Mouse (Mus musculus) adrenal gland, postnatal 14 days (tissue): ENCODE results near the gene Galt. TPM values are rescaled to one million over a fixed set of nuclear protein-coding genes. Genes with fewer than 3 reads are reported as not detected.
"Not testable (repeated sequence)": the region's sequence is repeated elsewhere in the genome, so short reads cannot be mapped to it uniquely, and the experiment has no call there.

ENCODE experiments used
- DNase-seq: peaks from one replicate; pipeline ENCODE4 v3.0.0; 2021; ENCODE audit warnings: mixed read lengths
- total RNA-seq: library from RNA; stranded (reverse); gene quantifications from 2 replicates; pipeline ENCODE4 v1.2.3, GENCODE M21; 2021

Gene Galt
- total RNA-seq, 1 experiment from 2014 or later, result 42.3 TPM

- not testable (repeated sequence) for DNase-seq
Measured at GRCm38 (mm10) chr4:41775840-41776239, 20.8 kb downstream of the Galt start.

GRCm38 (mm10) chr4:41781271-41781670 is 26.2 kb downstream of the Galt start:
- DNase-seq, result not testable (repeated sequence)

GRCm38 (mm10) chr4:41781748-41782485 is 26.9 kb downstream of the Galt start:
- not testable (repeated sequence) for DNase-seq

GRCm38 (mm10) chr4:41782711-41783110 is 27.7 kb downstream of the Galt start:
- DNase-seq, result not testable (repeated sequence)

- DNase-seq, result not testable (repeated sequence)
Measured at GRCm38 (mm10) chr4:41783197-41783596, 28.2 kb downstream of the Galt start.

Other genes starting within 250 kb of the Galt start
- 0.41 and 0.94 TPM in 2 replicates for gene 1110017D15Rik, start 237.9 kb upstream of the Galt start, total RNA-seq
- gene Fam219a, start 185.7 kb upstream of the Galt start, total RNA-seq, result 18.1 and 18.2 TPM in 2 replicates
- 0.34 and 2.2 TPM in 2 replicates for gene Dnaic1, start 185.5 kb upstream of the Galt start, total RNA-seq
- 3.5 and 6.9 TPM in 2 replicates for gene Enho, start 114.9 kb upstream of the Galt start, total RNA-seq
- gene Cntfr, start 58.1 kb upstream of the Galt start, total RNA-seq, result 61.2 and 63.2 TPM in 2 replicates
- 56.9 and 60.2 TPM in 2 replicates for gene Il11ra1, start 55.2 kb upstream of the Galt start, total RNA-seq
- gene Rpp25l, start 41.7 kb upstream of the Galt start, total RNA-seq, result 30.1 and 34.1 TPM in 2 replicates
- 106 and 110 TPM in 2 replicates for gene Dctn3, start 32.1 kb upstream of the Galt start, total RNA-seq
- not detected in 2 replicates for gene Arid3c, start 24.1 kb upstream of the Galt start, total RNA-seq
- 67.1 and 76.7 TPM in 2 replicates for gene Sigmar1, start 929 bp downstream of the Galt start, total RNA-seq
- 29.7 and 34.9 TPM in 2 replicates for gene Ccl27a, start 19.0 kb downstream of the Galt start, total RNA-seq
- not detected in 2 replicates for gene Gm21541, start 148.4 kb downstream of the Galt start, total RNA-seq
- 4.2 and 4.8 TPM in 2 replicates for gene Gm20878, start 186.3 kb downstream of the Galt start, total RNA-seq
- gene Fam205a4, start 210.8 kb downstream of the Galt start, total RNA-seq, result 0.41 and 0.82 TPM in 2 replicates